Mouse (Mus musculus): Measurements from ENCODE around the gene St8sia1.

St8sia1 gene

DNA sequence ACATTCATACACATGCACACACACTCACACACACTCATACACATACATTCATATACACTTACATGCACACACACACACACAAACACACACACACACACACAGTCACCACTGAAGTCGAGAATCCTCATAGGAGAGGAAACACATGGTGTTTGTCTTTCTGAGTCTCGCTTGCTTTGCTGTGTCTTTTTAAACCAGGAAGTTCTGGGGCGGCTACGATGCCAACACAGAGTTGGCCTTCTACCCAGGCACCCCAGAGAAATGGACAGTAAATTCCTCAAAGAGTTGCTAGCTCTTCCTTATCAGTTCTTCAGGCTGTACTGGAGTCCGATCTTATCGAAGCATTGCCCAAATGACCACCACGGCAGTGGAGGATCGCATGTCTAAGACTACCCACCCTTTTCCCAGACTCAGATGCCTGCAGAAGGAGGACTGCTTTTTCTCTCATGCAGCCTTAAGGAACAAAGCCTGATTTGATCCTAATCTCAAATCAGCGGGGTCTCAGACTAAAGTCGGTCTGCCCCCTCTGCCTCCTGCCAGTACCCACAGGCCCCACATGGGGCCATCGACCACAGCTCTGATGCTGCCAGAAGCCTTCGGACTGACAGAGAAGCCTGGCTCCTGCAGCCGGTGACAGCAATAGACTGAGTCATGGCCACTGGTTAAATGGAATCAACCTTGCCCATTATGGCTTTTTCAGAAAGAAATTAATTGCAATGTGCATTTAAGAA is 171.8 kb downstream of the St8sia1 start:
- DNase-seq (ENCODE audit: extremely low read depth, low read depth): no peak

GRCm38 (mm10) chr6:142789736-142790135 is 174.5 kb downstream of the St8sia1 start:
- no peak for DNase-seq (ENCODE audit: extremely low read depth, low read depth)

GRCm38 (mm10) chr6:142788042-142788987 is 175.9 kb downstream of the St8sia1 start:
- no peak for DNase-seq (ENCODE audit: extremely low read depth, low read depth)

GRCm38 (mm10) chr6:142786106-142786505 is 178.1 kb downstream of the St8sia1 start:
- no peak for DNase-seq (ENCODE audit: extremely low read depth, low read depth)

DNA sequence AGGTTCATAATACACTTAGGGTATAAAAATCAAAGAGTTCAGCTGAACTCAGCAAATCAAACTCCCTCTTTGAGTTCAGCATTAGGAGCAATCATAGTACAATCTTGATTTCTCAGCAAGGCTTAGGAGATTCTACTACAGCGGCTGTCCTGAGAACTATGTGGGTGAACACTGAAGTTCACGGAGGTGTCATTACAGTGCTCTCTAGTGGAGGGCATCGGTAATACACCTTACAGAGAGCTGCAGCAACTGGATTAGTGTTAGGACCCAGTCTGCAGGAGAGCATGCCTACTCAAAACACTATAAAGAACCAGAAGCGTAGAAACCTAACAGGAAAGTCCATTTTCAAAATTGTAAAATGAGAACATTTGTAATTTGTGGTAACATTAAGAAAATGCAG is 178.9 kb downstream of the St8sia1 start:
- peak; percentile 53 for DNase-seq (ENCODE audit: extremely low read depth, low read depth)

GRCm38 (mm10) chr6:142781286-142781685 is 183.0 kb downstream of the St8sia1 start:
- DNase-seq (ENCODE audit: extremely low read depth, low read depth): no peak

- no peak for DNase-seq (ENCODE audit: extremely low read depth, low read depth)
Measured at GRCm38 (mm10) chr6:142780574-142781033, 183.6 kb downstream of the St8sia1 start.

- DNase-seq (ENCODE audit: extremely low read depth, low read depth): no peak
Measured at GRCm38 (mm10) chr6:142779812-142780573, 184.3 kb downstream of the St8sia1 start.

DNA sequence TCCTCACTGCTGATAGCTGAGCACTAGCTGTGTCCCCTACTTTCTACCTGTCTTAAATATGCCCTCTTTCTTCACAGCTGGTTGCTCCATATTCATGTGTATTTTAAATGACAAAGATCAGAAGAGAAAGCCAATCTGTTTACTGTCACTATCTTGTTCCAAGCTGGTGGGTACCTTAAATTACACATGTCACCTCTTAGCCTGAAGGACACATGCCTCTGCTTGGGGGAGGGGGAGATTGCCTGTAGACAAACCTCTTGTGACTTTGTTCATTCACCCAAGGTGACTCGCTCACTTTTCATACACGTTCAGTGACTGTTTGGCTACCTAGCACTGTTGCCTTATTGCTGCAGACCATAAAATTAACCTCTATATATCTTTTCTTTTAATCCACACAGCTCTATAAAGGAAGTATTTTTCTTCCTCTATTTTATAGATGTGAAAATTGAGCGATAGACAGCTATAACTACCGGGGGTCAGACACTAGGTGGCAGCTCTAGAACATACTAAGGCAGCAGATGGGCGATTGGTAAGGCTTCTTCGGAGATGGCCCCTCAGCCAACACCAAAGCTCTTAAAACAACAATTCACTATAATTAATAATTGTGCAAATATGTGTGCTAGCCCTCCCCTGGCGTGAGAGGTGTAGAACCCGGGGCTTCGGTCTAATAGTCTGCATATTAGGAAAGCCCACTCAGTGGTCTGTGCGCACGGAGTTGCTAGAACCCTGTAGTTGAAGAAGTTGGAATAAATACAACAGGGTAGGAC is 185.0 kb downstream of the St8sia1 start:
- DNase-seq (ENCODE audit: extremely low read depth, low read depth): peak; percentile 51

GRCm38 (mm10) chr6:142776935-142777334 is 187.3 kb downstream of the St8sia1 start:
- DNase-seq (ENCODE audit: extremely low read depth, low read depth): peak; percentile 83

GRCm38 (mm10) chr6:142773566-142773965 is 190.7 kb downstream of the St8sia1 start:
- DNase-seq (ENCODE audit: extremely low read depth, low read depth): no peak

DNA sequence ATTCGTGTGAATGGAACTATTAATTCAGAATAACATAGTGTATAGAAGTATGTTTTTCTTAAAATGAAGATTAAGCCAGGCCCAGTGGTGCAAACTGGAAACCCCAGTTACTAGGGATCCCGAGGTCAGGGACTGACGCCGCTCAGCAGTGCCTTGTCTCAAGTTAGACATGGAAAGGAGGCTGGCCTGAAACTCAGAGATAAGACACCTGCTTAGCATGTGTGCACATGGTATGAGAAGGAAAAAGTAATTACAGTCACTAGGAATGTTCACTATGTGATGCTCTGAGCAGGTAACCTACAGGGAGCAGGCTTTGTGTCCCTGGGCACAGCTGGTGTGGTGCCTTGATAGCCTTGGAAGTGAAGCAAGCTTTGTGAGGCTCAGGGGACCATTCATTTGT is 192.6 kb downstream of the St8sia1 start:
- DNase-seq (ENCODE audit: extremely low read depth, low read depth): no peak

All from MEL-GATA-1-ER (cell line).